Mouse (Mus musculus) kidney, postnatal 0 days (tissue): ENCODE data around the gene Fam3b. TPM values are rescaled to one million over a fixed set of nuclear protein-coding genes. Genes with fewer than 3 reads are reported as not detected.

Experiments
- ATAC-seq: fragments of 200-750 bp; cut with Nextera tagmentation; replicated peaks from 2 replicates; pipeline ENCODE4 v1.8.0; 2017; ENCODE audit warnings: low read depth, moderate number of reproducible peaks, moderate TSS enrichment, moderate library complexity; ENCODE audit not compliant: low FRiP score
- DNase-seq: peaks from one replicate; pipeline ENCODE4 v3.0.0-alpha.2; 2016; ENCODE audit warnings: low spot score
- H3K27ac ChIP-seq: fragments of 300-500 bp; sonication (generic); 2 replicates; pipeline ENCODE4 v1.5.1; 2014; ENCODE audit warnings: mild to moderate bottlenecking
- H3K27me3 ChIP-seq: fragments of 300-500 bp; sonication (generic); 2 replicates; pipeline ENCODE4 v1.6.1; 2014; ENCODE audit warnings: low read length, mixed read lengths; ENCODE audit not compliant: insufficient read depth
- H3K36me3 ChIP-seq: fragments of 300-500 bp; sonication (generic); 2 replicates; pipeline ENCODE4 v1.6.1; 2014; ENCODE audit warnings: low read length, mixed read lengths; ENCODE audit not compliant: insufficient read depth
- H3K4me1 ChIP-seq: fragments of 300-500 bp; sonication (generic); replicated peaks from 2 replicates; pipeline ENCODE4 v1.6.1; 2014; ENCODE audit warnings: antibody characterized with exemption, low read length, mixed read lengths; ENCODE audit not compliant: insufficient read depth
- H3K4me2 ChIP-seq: fragments of 300-500 bp; sonication (generic); 2 replicates; pipeline ENCODE4 v1.6.1; 2014; ENCODE audit warnings: mild to moderate bottlenecking, low read length, moderate library complexity, mixed read lengths
- H3K4me3 ChIP-seq: fragments of 300-500 bp; sonication (generic); replicated peaks from 2 replicates; pipeline ENCODE4 v1.5.1; 2014; ENCODE audit warnings: low read depth, low read length
- H3K9ac ChIP-seq: fragments of 300-500 bp; sonication (generic); 2 replicates; pipeline ENCODE4 v1.6.1; 2014; ENCODE audit warnings: low read depth, low read length
- H3K9me3 ChIP-seq: fragments of 300-500 bp; sonication (generic); replicated peaks from 2 replicates; pipeline ENCODE4 v1.6.1; 2016; ENCODE audit warnings: low read length, inconsistent platforms, mixed read lengths
- CTCF ChIP-seq: IDR thresholded peaks from 2 replicates; pipeline ENCODE4 v1.5.1; 2016; ENCODE audit warnings: antibody characterized with exemption, low read depth, mild to moderate bottlenecking, moderate library complexity
- WGBS: fragments of 180-500 bp; shearing (Covaris S2); extraction: QIAGEN DNeasy Blood & Tissue Kit; methylation state at CpG from one replicate; pipeline ENCODE4 v1.1.7; 2014; 5-methylcytosine and 5-hydroxymethylcytosine counted together
- polyA plus RNA-seq: library from polyadenylated mRNA; unstranded; fragments of >200 nt; fragmentation: Nextera tagmentation; extraction: Ambion mirVana; gene quantifications from 2 replicates; pipeline ENCODE4 v1.2.1, GENCODE M21; 2015

Fam3b gene
- polyA plus RNA-seq, 1 experiment from 2014 or later, result not detected

DNA sequence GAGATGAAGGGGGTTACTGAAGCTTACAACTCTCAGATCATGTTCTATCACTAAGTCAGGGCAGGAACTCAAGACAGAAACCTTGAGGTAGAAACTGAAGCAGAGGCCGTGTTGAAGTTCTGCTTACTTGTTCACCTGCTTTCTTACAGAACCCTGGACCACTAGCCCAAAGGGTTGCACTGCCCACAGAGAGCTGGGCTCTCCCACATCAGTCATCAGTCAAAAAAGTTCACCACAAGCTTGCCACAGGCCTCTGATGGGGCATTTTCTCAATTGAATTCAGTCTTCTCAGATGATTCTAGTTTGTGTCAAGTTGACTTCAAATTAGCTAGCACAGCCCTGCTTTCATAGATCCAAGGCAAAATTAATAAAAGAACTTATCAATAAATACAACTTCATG, 54.8 kb downstream of the Fam3b start:
- Histone ChIP-seq H3K27ac (no peak overlapping the region), H3K27me3 (no peaks in the 10 kb centered on the region), H3K36me3 (no peaks in the 10 kb centered on the region), H3K4me2 (no peak overlapping the region), H3K4me3 (no peak overlapping the region), H3K4me1 (no peaks in the 10 kb centered on the region), H3K9ac (no peak overlapping the region), H3K9me3 (no peaks in the 10 kb centered on the region)
- DNase-seq, result no peak
- TF ChIP-seq CTCF, result no peak
- ATAC-seq, result no peak
- WGBS, result 52% methylated on average over 1 of the region's 1 CpGs

DNA sequence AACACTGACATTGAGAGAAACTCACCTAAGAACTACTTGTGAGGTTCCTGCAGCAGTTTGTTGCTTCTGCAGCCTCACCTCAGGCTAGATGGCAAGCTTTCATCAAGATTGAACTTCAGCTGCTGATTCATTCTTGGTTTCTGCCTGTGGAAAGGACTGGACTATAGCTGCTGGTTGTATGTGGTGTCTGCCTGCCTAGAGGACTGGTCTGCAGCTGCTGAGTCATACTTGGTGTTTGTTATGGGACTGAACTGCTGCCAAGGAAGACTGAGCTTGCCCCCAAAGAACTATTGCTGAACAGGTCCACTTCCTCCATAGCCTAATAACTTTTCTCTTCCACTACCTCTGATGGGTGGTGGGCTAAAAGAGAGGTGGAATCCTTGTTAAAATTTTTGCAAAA, 67.2 kb downstream of the Fam3b start:
- no peaks in the 10 kb centered on the region for H3K36me3 ChIP-seq
- H3K27me3 ChIP-seq, result no peaks in the 10 kb centered on the region
- H3K9me3 ChIP-seq, result no peaks in the 10 kb centered on the region
- H3K4me2 ChIP-seq, result no peak overlapping the region
- TF ChIP-seq CTCF, result no peak
- no peak overlapping the region for H3K9ac ChIP-seq
- H3K4me1 ChIP-seq, result no peaks in the 10 kb centered on the region
- ATAC-seq, result no peak
- H3K4me3 ChIP-seq, result no peak overlapping the region
- no peak for DNase-seq
- no peak overlapping the region for H3K27ac ChIP-seq

DNA sequence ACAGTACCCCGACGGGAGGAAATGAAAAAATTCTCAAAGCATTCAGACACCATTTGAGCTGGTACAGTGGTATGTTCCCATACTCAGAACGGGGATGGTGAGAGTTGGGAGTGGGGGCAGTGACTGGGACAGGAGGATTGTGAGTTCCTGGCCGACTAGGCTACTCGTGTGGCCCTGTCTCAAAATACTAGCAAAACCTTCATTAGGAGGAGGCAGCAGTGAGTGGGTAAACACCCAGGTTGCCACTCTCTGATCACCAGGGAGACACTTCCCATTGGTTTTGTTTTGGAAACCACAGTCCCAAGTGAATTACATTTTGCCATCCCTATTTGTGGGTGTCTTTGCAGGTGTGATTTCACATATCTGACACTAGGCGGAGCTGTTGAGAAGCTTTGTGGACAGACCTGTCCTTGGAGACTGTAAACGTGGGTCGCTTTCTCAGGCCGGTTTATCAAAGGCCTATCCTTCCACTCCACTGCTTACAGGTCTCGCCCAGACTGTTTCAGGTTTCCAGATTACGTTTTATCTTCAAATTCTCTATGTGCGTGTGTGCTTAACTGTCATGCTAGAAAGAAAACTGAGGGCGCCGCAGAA, 70.8 kb downstream of the Fam3b start:
- peak; percentile 84 for DNase-seq
- no peaks in the 10 kb centered on the region for H3K9me3 ChIP-seq
- no peaks in the 10 kb centered on the region for H3K4me1 ChIP-seq
- ATAC-seq, result peak; percentile 75; the same call in 1 of the 2 replicates
- H3K4me2 ChIP-seq, result no peak overlapping the region
- no peak overlapping the region for H3K9ac ChIP-seq
- H3K4me3 ChIP-seq, result no peak overlapping the region
- H3K36me3 ChIP-seq, result no peaks in the 10 kb centered on the region
- TF ChIP-seq CTCF, result peak; percentile 94
- no peak overlapping the region for H3K27ac ChIP-seq
- no peaks in the 10 kb centered on the region for H3K27me3 ChIP-seq
- WGBS, result 45% methylated on average over 14 of the region's 14 CpGs

DNA sequence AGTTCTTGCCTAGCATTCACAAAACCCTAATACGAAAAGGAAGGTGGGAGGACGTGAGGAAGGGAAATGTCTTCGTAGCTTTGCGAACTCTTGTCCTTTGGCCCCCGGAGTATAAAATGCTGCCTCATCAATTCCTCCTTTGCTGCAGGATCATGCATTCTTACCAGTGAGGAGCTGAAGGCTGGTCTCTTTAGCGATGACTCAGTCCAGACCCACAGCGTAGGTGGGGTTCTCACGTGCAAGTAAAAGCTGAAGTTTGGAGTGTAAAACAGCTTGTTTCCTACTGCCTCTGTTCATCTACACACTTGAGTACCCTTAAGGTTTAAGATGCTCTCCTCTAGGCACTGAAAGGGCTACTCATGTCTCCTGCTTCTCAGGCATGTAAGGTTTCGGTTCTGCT, 72.6 kb downstream of the Fam3b start:
- TF ChIP-seq CTCF, result no peak
- DNase-seq (no peak), ATAC-seq (no peak)
- 66% methylated on average over 9 of the region's 9 CpGs for WGBS
- no peak overlapping the region for H3K9ac ChIP-seq
- H3K9me3 ChIP-seq, result no peaks in the 10 kb centered on the region
- H3K4me2 ChIP-seq, result no peak overlapping the region
- no peak overlapping the region for H3K27ac ChIP-seq
- no peak overlapping the region for H3K4me3 ChIP-seq
- H3K27me3 ChIP-seq, result no peaks in the 10 kb centered on the region
- H3K36me3 ChIP-seq, result no peaks in the 10 kb centered on the region
- no peaks in the 10 kb centered on the region for H3K4me1 ChIP-seq

DNA sequence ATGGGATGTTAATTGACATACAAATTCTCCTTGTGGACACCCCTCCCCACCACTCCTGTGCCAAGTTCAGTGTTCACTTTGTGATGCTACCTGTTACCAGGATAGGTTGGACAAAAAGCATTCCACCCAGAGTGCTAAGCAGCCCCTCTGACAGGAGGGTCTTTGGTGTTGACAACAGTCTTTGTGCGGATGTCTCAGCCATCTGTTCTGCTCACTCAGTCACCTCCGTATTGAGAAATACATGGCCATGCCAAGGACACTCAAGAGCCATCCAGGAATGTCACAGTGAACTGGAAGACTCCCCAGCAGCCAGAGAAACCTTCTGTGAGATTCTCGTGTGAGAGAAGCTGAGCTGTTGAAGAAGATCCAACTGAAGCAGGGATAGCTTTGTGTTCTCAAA, 76.4 kb downstream of the Fam3b start:
- H3K27me3 ChIP-seq, result no peaks in the 10 kb centered on the region
- H3K27ac ChIP-seq, result no peak overlapping the region
- H3K4me3 ChIP-seq, result no peak overlapping the region
- no peaks in the 10 kb centered on the region for H3K36me3 ChIP-seq
- no peak for TF ChIP-seq CTCF
- DNase-seq (no peak), ATAC-seq (no peak)
- no peaks in the 10 kb centered on the region for H3K4me1 ChIP-seq
- no peaks in the 10 kb centered on the region for H3K9me3 ChIP-seq
- no peak overlapping the region for H3K9ac ChIP-seq
- 83% methylated on average over 3 of the region's 3 CpGs for WGBS
- no peak overlapping the region for H3K4me2 ChIP-seq

DNA sequence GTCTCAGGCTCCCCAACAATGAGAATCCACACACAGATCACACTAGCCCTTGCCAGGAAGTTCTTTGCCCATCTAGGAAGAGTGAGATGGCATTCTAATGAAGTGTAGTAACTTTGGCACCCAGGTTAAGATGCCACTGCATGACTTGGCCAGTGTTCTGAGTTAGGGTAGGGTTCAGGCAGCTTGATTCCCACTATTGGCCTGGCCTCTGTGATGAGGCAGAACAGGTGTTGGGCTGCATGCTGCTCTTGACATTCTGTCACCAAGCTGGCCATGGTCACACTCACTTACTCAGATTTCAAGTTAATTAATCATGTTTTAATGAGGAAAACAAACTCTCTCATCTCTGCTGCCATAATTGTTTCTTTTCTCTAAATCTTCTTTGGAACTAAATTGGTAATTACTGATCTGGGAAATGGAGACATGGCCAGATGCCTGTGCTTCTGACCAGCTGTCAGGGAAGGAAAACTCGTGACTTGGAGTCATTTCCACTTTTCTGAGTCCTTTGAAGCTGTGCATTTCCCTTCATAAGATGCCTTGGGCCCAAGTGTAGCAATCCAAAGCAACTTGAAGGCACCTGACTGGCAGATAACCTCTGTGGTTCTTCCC, 77.1 kb downstream of the Fam3b start:
- Histone ChIP-seq H3K36me3 (no peaks in the 10 kb centered on the region), H3K4me1 (no peaks in the 10 kb centered on the region), H3K27ac (no peak overlapping the region), H3K9ac (no peak overlapping the region), H3K27me3 (no peaks in the 10 kb centered on the region), H3K4me2 (no peak overlapping the region), H3K4me3 (no peak overlapping the region), H3K9me3 (no peaks in the 10 kb centered on the region)
- no peak for TF ChIP-seq CTCF
- ATAC-seq, result no peak
- no peak for DNase-seq
- WGBS, result 18% methylated on average over 1 of the region's 1 CpGs

DNA sequence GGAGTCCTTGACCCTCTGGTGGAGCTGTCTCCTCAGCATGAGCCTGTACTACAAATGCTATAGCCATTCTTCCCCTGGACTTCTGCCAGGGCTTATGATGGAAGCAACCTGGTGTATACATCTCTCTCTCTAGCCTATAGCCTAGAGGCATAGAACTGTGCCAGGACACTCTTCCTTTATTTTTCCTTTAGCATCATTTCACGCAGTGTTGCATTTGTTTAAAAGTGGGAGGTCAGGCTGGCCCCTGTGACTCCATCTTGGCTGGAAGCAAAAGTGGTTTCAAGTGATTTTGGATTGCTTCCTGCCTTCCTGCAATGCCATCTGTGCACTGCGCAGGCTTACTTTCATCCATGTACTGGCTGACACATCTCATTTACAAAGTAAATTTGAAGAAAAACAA, 80.4 kb downstream of the Fam3b start:
- no peak for ATAC-seq
- no peak overlapping the region for H3K4me2 ChIP-seq
- H3K4me1 ChIP-seq, result no peaks in the 10 kb centered on the region
- no peaks in the 10 kb centered on the region for H3K36me3 ChIP-seq
- no peaks in the 10 kb centered on the region for H3K27me3 ChIP-seq
- no peak for TF ChIP-seq CTCF
- H3K9ac ChIP-seq, result no peak overlapping the region
- no peak overlapping the region for H3K27ac ChIP-seq
- 72% methylated on average over 2 of the region's 2 CpGs for WGBS
- no peak overlapping the region for H3K4me3 ChIP-seq
- no peaks in the 10 kb centered on the region for H3K9me3 ChIP-seq
- DNase-seq, result no peak
